In the genomic region with DNA sequence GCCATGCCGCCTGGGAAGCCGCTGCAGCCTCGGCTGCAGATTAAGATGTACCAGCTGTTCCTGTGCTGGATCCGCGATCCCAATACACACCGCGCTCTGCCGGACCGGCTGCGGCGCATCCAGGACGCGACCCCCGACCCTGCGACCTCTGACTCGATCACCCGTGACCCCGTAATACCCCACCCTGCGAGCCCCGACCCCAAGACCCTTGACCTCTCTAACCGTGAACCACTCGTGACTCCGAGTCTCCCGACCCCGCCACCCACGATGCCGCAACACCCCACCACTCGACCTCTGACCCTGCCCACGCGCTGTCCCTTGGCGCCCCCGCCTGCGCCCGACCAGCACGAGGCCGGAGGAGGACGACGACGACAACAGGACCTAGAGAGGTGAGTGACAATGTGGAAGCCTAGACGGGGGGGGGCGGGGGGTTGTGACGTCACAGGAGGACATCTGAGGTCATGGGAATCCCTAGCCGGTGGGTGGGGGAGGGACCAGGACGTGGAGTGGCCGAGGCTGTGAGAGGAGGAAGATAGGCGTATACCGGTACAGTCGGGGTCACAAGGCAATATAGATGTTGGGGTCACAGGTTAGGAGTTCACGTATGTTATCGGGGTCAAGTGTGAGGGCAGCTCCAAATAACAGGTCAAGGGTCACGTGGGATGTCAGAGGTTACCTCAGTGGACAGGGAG, we compare ENCODE assay signal across 7 mouse cellular contexts. TPM values are rescaled to one million over a fixed set of nuclear protein-coding genes. Genes with fewer than 3 reads are reported as not detected.
A peak's percentile ranks its signal among the peaks of the same experiment; 100 is the strongest.
DNase-seq lines count a peak whose midpoint lies in the region; ATAC-seq and TF ChIP-seq lines count a peak whose summit lies in the region.

No protein-coding gene starts in this region.

- DNase-seq in layer of hippocampus, postnatal 10 days (ENCODE audit: low spot score in 2 of 2): peak; percentile 26 to 61
- no peak for DNase-seq in layer of hippocampus, adult 11-12 months (ENCODE audit: low spot score)
- DNase-seq in forebrain, embryonic 14.5 days (ENCODE audit: low spot score): no peak
- DNase-seq in liver, adult 2 months (ENCODE audit: extremely low read depth, low read depth, low spot score): peak; percentile 4
- peak; percentile 29 to 39 for DNase-seq in natural killer cell, adult 2 months (ENCODE audit: low spot score in 2 of 2)
- DNase-seq in gastrocnemius, postnatal 25 days: no peak

- H3K79me2 ChIP-seq in liver, adult 2 months (ENCODE audit: control insufficient read depth, insufficient read depth, low read length): peaks cover 15% of the 10 kb centered on the region

- H3K9me3 ChIP-seq in forebrain, embryonic 14.5 days (replicated peaks; ENCODE audit: control insufficient read depth, low read length): peaks cover 28% of the 10 kb centered on the region

- peak; percentile 30 for ATAC-seq in forebrain, embryonic 14.5 days

- peak overlapping the region; percentile 96 for H3K4me2 ChIP-seq in forebrain, embryonic 14.5 days (ENCODE audit: low read length)

- peak overlapping the region; percentile 69 for H3K9ac ChIP-seq in forebrain, embryonic 14.5 days (ENCODE audit: low read length)
- peak overlapping the region; percentile 80 for H3K9ac ChIP-seq in liver, adult 2 months (ENCODE audit: low read depth, low read length)

- TF ChIP-seq CTCF in liver, adult 2 months (IDR thresholded peaks at IDR 0.05; ENCODE audit: low read depth, low read length): no peak

- TF ChIP-seq POLR2A in liver, adult 2 months (IDR thresholded peaks at IDR 0.05; ENCODE audit: extremely low read depth, insufficient read depth, low read length): no peak

- 4% methylated on average over 51 of the region's 51 CpGs for WGBS in forebrain, embryonic 14.5 days
- WGBS in liver, adult 2 months: 2% methylated on average over 50 of the region's 51 CpGs

- no peaks in the 10 kb centered on the region for H3K36me3 ChIP-seq in forebrain, embryonic 14.5 days (ENCODE audit: control insufficient read depth, insufficient read depth, low read length)
- no peaks in the 10 kb centered on the region for H3K36me3 ChIP-seq in liver, adult 2 months (ENCODE audit: control insufficient read depth, insufficient read depth, low read length)

- H3K4me1 ChIP-seq in brown adipose tissue, adult 24 weeks (ENCODE audit: control insufficient read depth, insufficient read depth, insufficient read length, low read length): peaks cover 3% of the 10 kb centered on the region; the same call in 1 of the 2 replicates
- H3K4me1 ChIP-seq in forebrain, embryonic 14.5 days (ENCODE audit: control insufficient read depth, insufficient read depth, low read length): peaks cover 7% of the 10 kb centered on the region
- H3K4me1 ChIP-seq in liver, adult 2 months (ENCODE audit: control insufficient read depth, insufficient read depth, low read length): peaks cover 7% of the 10 kb centered on the region

- peak overlapping the region; percentile 71 for H3K4me3 ChIP-seq in brown adipose tissue, adult 24 weeks (ENCODE audit: insufficient read depth, low read depth, low read length)
- H3K4me3 ChIP-seq in forebrain, embryonic 14.5 days (ENCODE audit: low read depth, low read length): peak overlapping the region; percentile 61
- peak overlapping the region; percentile 73 for H3K4me3 ChIP-seq in liver, adult 2 months (ENCODE audit: insufficient read depth, low read depth, low read length)

- no peaks in the 10 kb centered on the region for H3K27me3 ChIP-seq in forebrain, embryonic 14.5 days (replicated peaks; ENCODE audit: control insufficient read depth, insufficient read depth, low read length)
- no peaks in the 10 kb centered on the region for H3K27me3 ChIP-seq in liver, adult 2 months (ENCODE audit: control insufficient read depth, insufficient read depth, low read length)

- H3K27ac ChIP-seq in brown adipose tissue, adult 24 weeks (replicated peaks; ENCODE audit: low read depth, low read length): no peak overlapping the region
- H3K27ac ChIP-seq in forebrain, embryonic 14.5 days (ENCODE audit: low read depth, low read length): peak overlapping the region; percentile 91
- peak overlapping the region; percentile 86 for H3K27ac ChIP-seq in liver, adult 2 months (replicated peaks; ENCODE audit: insufficient read depth, low read depth, low read length)

RNA-seq across cellular contexts. Expression of gene Gm10775, which starts 17.6 kb away (rescaled TPM):
- total RNA-seq in layer of hippocampus, postnatal 10 days (2021): under 1 TPM; 0.30 to 0.56 TPM
- not detected in 2 replicates for polyA plus RNA-seq in brown adipose tissue, adult 24 weeks (2012; ENCODE audit: insufficient read depth, insufficient read length, missing spikeins)
- 0.14 TPM in 1 of 2 replicates, not detected in the other for polyA plus RNA-seq in forebrain, embryonic 14.5 days (2014; fragmentation: Nextera tagmentation; extraction: Ambion mirVana)
- not detected in 2 replicates for total RNA-seq in liver, adult 2 months (2014; rRNA removed)
- polyA plus RNA-seq in liver, adult 2 months (2012; rRNA removed): not detected in 2 replicates
- total RNA-seq in gastrocnemius, postnatal 25 days (2021): not detected

RNA-seq across cellular contexts. Expression of gene Nlrp4f, which starts 36.0 kb away (rescaled TPM):
- under 1 TPM; 0.18 to 0.38 TPM for total RNA-seq in layer of hippocampus, postnatal 10 days (2021)
- polyA plus RNA-seq in brown adipose tissue, adult 24 weeks (2012; ENCODE audit: insufficient read depth, insufficient read length, missing spikeins): not detected in 2 replicates
- not detected in 2 replicates for polyA plus RNA-seq in forebrain, embryonic 14.5 days (2014; fragmentation: Nextera tagmentation; extraction: Ambion mirVana)
- total RNA-seq in liver, adult 2 months (2014; rRNA removed): not detected in 2 replicates
- not detected in 2 replicates for polyA plus RNA-seq in liver, adult 2 months (2012; rRNA removed)
- not detected for total RNA-seq in gastrocnemius, postnatal 25 days (2021)

RNA-seq across cellular contexts. Expression of gene Zfp369, which starts 36.8 kb away (rescaled TPM):
- 10 to 100 TPM; 68.0 to 71.4 TPM for total RNA-seq in layer of hippocampus, postnatal 10 days (2021)
- 6.2 and 9.6 TPM in 2 replicates for polyA plus RNA-seq in brown adipose tissue, adult 24 weeks (2012; ENCODE audit: insufficient read depth, insufficient read length, missing spikeins)
- 17.6 and 21.4 TPM in 2 replicates for polyA plus RNA-seq in forebrain, embryonic 14.5 days (2014; fragmentation: Nextera tagmentation; extraction: Ambion mirVana)
- total RNA-seq in liver, adult 2 months (2014; rRNA removed): 17.0 and 18.7 TPM in 2 replicates
- 8.9 and 10.9 TPM in 2 replicates for polyA plus RNA-seq in liver, adult 2 months (2012; rRNA removed)
- total RNA-seq in gastrocnemius, postnatal 25 days (2021): 10 to 100 TPM in 1 of 2 experiments, 1 to 10 TPM in 1; 8.4 to 10.6 TPM

Comparison
In these comparisons a context has a peak if more than half of its experiments do, and no peak if none do; other contexts are left out.
1. DNase-seq: peak in layer of hippocampus, postnatal 10 days (2 of 2), liver, adult 2 months (single experiment) and natural killer cell, adult 2 months (2 of 2); none in layer of hippocampus, adult 11-12 months (single experiment), forebrain, embryonic 14.5 days (single experiment) and gastrocnemius, postnatal 25 days (single experiment).
2. Peak in every context shown above with its lines, with median percentiles within 50 percentile points of each other: H3K4me3 ChIP-seq.